8 mouse cellular contexts compared by ENCODE assay signal in genomic region chr2:158667671-158668432, GRCm38 (mm10). TPM values are rescaled to one million over a fixed set of nuclear protein-coding genes. Genes with fewer than 3 reads are reported as not detected.
DNase-seq lines count a peak whose midpoint lies in the region; ATAC-seq and TF ChIP-seq lines count a peak whose summit lies in the region.

No protein-coding gene starts in this region.

- H3K4me3 ChIP-seq in lung, adult 2 months (replicated peaks; ENCODE audit: extremely low read depth, low read depth, low read length) = peak overlapping the region; percentile 64
- peak overlapping the region; percentile 54 to 63 for H3K4me3 ChIP-seq in heart, embryonic 14.5 days (ENCODE audit: control insufficient read depth in 1 of 2, insufficient read depth in 1 of 2, low read depth in 1 of 2, low read length in 2 of 2)

- H3K4me1 ChIP-seq in lung, adult 2 months (ENCODE audit: control insufficient read depth, insufficient read depth, low read length) = peaks cover 15% of the 10 kb centered on the region
- peaks cover 12 to 28% of the 10 kb centered on the region in 2 experiments for H3K4me1 ChIP-seq in heart, embryonic 14.5 days (ENCODE audit: control insufficient read depth in 2 of 2, insufficient read depth in 2 of 2, low read length in 2 of 2)

- H3K9ac ChIP-seq in heart, embryonic 14.5 days (ENCODE audit: low read length) = peak overlapping the region; percentile 71

- no peaks in the 10 kb centered on the region for H3K36me3 ChIP-seq in heart, embryonic 14.5 days (ENCODE audit: control insufficient read depth, insufficient read depth, low read length)

- peak; percentile 18; the same call in 1 of the 2 replicates for ATAC-seq in heart, embryonic 14.5 days (ENCODE audit: insufficient number of reproducible peaks, insufficient read depth, low FRiP score, low read depth)

- no peak for TF ChIP-seq CTCF in lung, adult 2 months (IDR thresholded peaks at IDR 0.05; ENCODE audit: insufficient read depth, low read length)

- peak; percentile 56 for DNase-seq in lung, adult 2 months
- no peak for DNase-seq in lung, postnatal 25 days (ENCODE audit: low spot score)
- DNase-seq in embryo, embryonic 10.5 days (ENCODE audit: low spot score) = peak; percentile 57
- peak; percentile 45 to 63 for DNase-seq in kidney, postnatal 4 days
- DNase-seq in lung, postnatal 36 days = peak; percentile 51
- DNase-seq in spleen, adult 18-20 months = peak; percentile 59 to 71
- DNase-seq in urinary bladder, adult 2 months (ENCODE audit: low spot score) = no peak

- H3K4me2 ChIP-seq in heart, embryonic 14.5 days (ENCODE audit: low read length) = peak overlapping the region; percentile 91

- TF ChIP-seq POLR2A in lung, adult 2 months (IDR thresholded peaks at IDR 0.05; ENCODE audit: borderline replicate concordance, extremely low read depth, low read depth, low read length) = 0 out of 2 replicates have a peak, but pooled peaks have one; percentile 9

- peak overlapping the region; percentile 16 to 47; a peak in 3 of 4 replicates for H3K27ac ChIP-seq in heart, embryonic 14.5 days (replicated peaks in 1 of 2; ENCODE audit: control insufficient read depth in 1 of 2, insufficient read depth in 1 of 2, low read depth in 2 of 2, low read length in 2 of 2)

- peaks cover 38% of the 10 kb centered on the region for H3K27me3 ChIP-seq in heart, embryonic 14.5 days (ENCODE audit: control insufficient read depth, insufficient read depth, low read length)

- no peaks in the 10 kb centered on the region for H3K9me3 ChIP-seq in heart, embryonic 14.5 days (ENCODE audit: control insufficient read depth, low read length)

- WGBS in lung, adult 2 months = under 1% methylated on average over 54 of the region's 54 CpGs
- 0% methylated on average over 50 of the region's 54 CpGs for WGBS in heart, embryonic 14.5 days

RNA-seq across cellular contexts. Expression of gene Ppp1r16b, which starts 2.7 kb away (rescaled TPM):
- 31.6 and 43.5 TPM in 2 replicates for polyA plus RNA-seq in lung, adult 2 months (2012; rRNA removed)
- polyA plus RNA-seq in heart, embryonic 14.5 days (2014; fragmentation: Nextera tagmentation; extraction: Ambion mirVana) = 4.7 and 6.0 TPM in 2 replicates
- polyA plus RNA-seq in urinary bladder, adult 2 months (2012; rRNA removed) = 0.95 and 2.0 TPM in 2 replicates

RNA-seq across cellular contexts. Expression of gene Actr5, which starts 43.2 kb away (rescaled TPM):
- polyA plus RNA-seq in lung, adult 2 months (2012; rRNA removed) = 8.1 and 9.0 TPM in 2 replicates
- polyA plus RNA-seq in heart, embryonic 14.5 days (2014; fragmentation: Nextera tagmentation; extraction: Ambion mirVana) = 7.9 and 8.6 TPM in 2 replicates
- polyA plus RNA-seq in urinary bladder, adult 2 months (2012; rRNA removed) = 6.6 and 7.4 TPM in 2 replicates

RNA-seq across cellular contexts. Expression of gene Slc32a1, which starts 57.3 kb away (rescaled TPM):
- not detected in 2 replicates for polyA plus RNA-seq in lung, adult 2 months (2012; rRNA removed)
- polyA plus RNA-seq in heart, embryonic 14.5 days (2014; fragmentation: Nextera tagmentation; extraction: Ambion mirVana) = not detected in 2 replicates
- polyA plus RNA-seq in urinary bladder, adult 2 months (2012; rRNA removed) = not detected in 2 replicates

Comparison
In these comparisons a context has a peak if more than half of its experiments do, and no peak if none do; other contexts are left out.
1. DNase-seq: peak in lung, adult 2 months (single experiment), embryo, embryonic 10.5 days (single experiment), kidney, postnatal 4 days (2 of 2), lung, postnatal 36 days (single experiment) and spleen, adult 18-20 months (2 of 2); none in lung, postnatal 25 days (single experiment) and urinary bladder, adult 2 months (single experiment).